Mouse (Mus musculus) G1E (cell line): ENCODE measurements at regions not wholly inside any gene's neighbourhood (a gene's known extent, or its start where the extent isn't known, plus 50 kb on each side); places are given as distances from the start of the nearest gene placed in this dataset.

Experiments used
- CTCF ChIP-seq: IDR thresholded peaks from 2 replicates; pipeline ENCODE4 v1.5.1; 2012; ENCODE audit warnings: low read depth, low read length, inconsistent platforms, mixed read lengths
- GATA1 ChIP-seq: IDR thresholded peaks from 2 replicates; pipeline ENCODE4 v1.6.1; 2012; ENCODE audit warnings: borderline replicate concordance, low read length, inconsistent platforms, mixed read lengths

DNA sequence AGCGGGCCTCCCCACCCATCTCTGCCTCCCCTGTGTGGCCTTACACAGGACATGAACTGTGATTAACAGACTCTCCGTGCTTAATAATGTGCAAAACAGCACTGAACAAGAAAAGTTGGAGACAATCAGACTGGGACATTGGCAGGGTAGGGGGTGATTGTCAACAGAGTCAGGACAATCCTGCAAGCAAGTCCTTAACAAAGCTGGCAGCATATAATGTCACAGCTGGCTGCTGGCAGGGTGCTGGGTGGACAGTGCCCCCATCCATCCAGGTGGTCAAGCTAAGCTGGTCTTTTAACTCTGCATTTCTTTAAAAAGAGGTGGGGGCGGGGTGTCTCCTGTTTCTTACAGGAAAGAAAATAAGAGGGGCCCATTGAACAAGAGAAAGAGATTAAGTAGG, 149.2 kb upstream of the Ralgapa2 start:
- TF ChIP-seq CTCF = no peak
- TF ChIP-seq GATA1 = no peak
